ENCODE assay signal across 8 mouse cellular contexts in genomic region chr11:60699524-60700075, GRCm38 (mm10). TPM values are rescaled to one million over a fixed set of nuclear protein-coding genes. Genes with fewer than 3 reads are reported as not detected.
DNase-seq lines count a peak whose midpoint lies in the region; ATAC-seq lines count a peak whose summit lies in the region.

TSS of gene Llgl1 (plus strand) at chr11:60699723.

- H3K36me3 ChIP-seq in hindbrain, embryonic 15.5 days: no peaks in the 10 kb centered on the region
- H3K36me3 ChIP-seq in macrophage (ENCODE audit: inconsistent target): no peaks in the 10 kb centered on the region

- WGBS in hindbrain, embryonic 15.5 days: under 1% methylated on average over 57 of the region's 73 CpGs
- whole genome bisulfite sequencing in macrophage (ENCODE audit: missing documents): 0% methylated on average over 68 of the region's 73 CpGs

- peak; percentile 90 for ATAC-seq in hindbrain, embryonic 15.5 days (ENCODE audit: low FRiP score, low read depth)

- peak within 1 kb of the TSS; percentile 93 for H3K4me2 ChIP-seq in hindbrain, embryonic 15.5 days

- no peaks in the 10 kb centered on the region for H3K27me3 ChIP-seq in hindbrain, embryonic 15.5 days

- no peaks in the 10 kb centered on the region for H3K9me3 ChIP-seq in hindbrain, embryonic 15.5 days

- H3K79me2 ChIP-seq in macrophage (ENCODE audit: inconsistent target): peaks cover 23% of the 10 kb centered on the region; the same call in 1 of the 2 replicates

- H3K9ac ChIP-seq in hindbrain, embryonic 15.5 days: peak within 1 kb of the TSS; percentile 94

- peak; percentile 79 for DNase-seq in T-cell, adult 2 months (ENCODE audit: low spot score)
- peak; percentile 90 to 95 for DNase-seq in cerebellum, postnatal 25 days
- peak; percentile 79 for DNase-seq in frontal cortex, postnatal 36 days (ENCODE audit: low spot score in 2 of 2)
- DNase-seq in left cerebral cortex, adult 11 months (ENCODE audit: low spot score): peak; percentile 72
- DNase-seq in right cerebral cortex, adult 18-20 months: peak; percentile 90
- peak; percentile 75 for DNase-seq in urinary bladder, postnatal 25 days (ENCODE audit: low spot score)

- H3K27ac ChIP-seq in hindbrain, embryonic 15.5 days (replicated peaks): peak within 1 kb of the TSS; percentile 91
- H3K27ac ChIP-seq in macrophage: peak within 1 kb of the TSS; percentile 14; the same call in 1 of the 2 replicates

- H3K4me1 ChIP-seq in hindbrain, embryonic 15.5 days (replicated peaks): peaks cover 50% of the 10 kb centered on the region

- peak within 1 kb of the TSS; percentile 96 for H3K4me3 ChIP-seq in hindbrain, embryonic 15.5 days
- H3K4me3 ChIP-seq in macrophage (ENCODE audit: inconsistent target): peak within 1 kb of the TSS; percentile 54

RNA-seq across cellular contexts. Expression of gene Llgl1, which starts in this region (rescaled TPM):
- 51.7 and 53.2 TPM in 2 replicates for polyA plus RNA-seq in hindbrain, embryonic 15.5 days (2015; fragmentation: Nextera tagmentation; extraction: Ambion mirVana)
- total RNA-seq in macrophage (2018; cell fraction: chromatin; rRNA removed): 10 to 100 TPM in 23 of 26 experiments, 1 to 10 TPM in 3; 7.6 to 55.6 (median 25.8) TPM
- 10 to 100 TPM in 17 of 26 experiments, 1 to 10 TPM in 9; 7.0 to 13.5 (median 10.9) TPM for total RNA-seq in macrophage (2018; cell fraction: cytosol; rRNA removed)
- 10 to 100 TPM in 21 of 26 experiments, 1 to 10 TPM in 5; 6.4 to 33.4 (median 16.2) TPM for total RNA-seq in macrophage (2018; cell fraction: nucleus; rRNA removed)
- 4.8 to 11.6 TPM (median 9.7 TPM) in 3 replicates for polyA plus RNA-seq in macrophage (2018)

Comparison
In these comparisons a context has a peak if more than half of its experiments do, and no peak if none do; other contexts are left out.
1. Peak in every context shown above with its lines: DNase-seq, ATAC-seq, H3K4me3 ChIP-seq and H3K27ac ChIP-seq.